Mouse (Mus musculus): ENCODE results near the gene Nit1. TPM values are rescaled to one million over a fixed set of nuclear protein-coding genes. Genes with fewer than 3 reads are reported as not detected.
A peak's percentile ranks its signal among the peaks of the same experiment; 100 is the strongest.

Nit1 gene
- polyA plus RNA-seq, 1 experiment from 2014 or later, result 43.5 TPM

- H3K27ac ChIP-seq, result no peak overlapping the region
- H3K4me3 ChIP-seq, result no peak overlapping the region
- H3K4me2 ChIP-seq (replicated peaks), result no peak overlapping the region
- peaks cover 20% of the 10 kb centered on the region for H3K4me1 ChIP-seq
- ATAC-seq (ENCODE audit: low FRiP score, low read depth), result no peak
- 56% methylated on average over 3 of the region's 3 CpGs for WGBS
- H3K36me3 ChIP-seq, result no peaks in the 10 kb centered on the region
- H3K9me3 ChIP-seq, result no peaks in the 10 kb centered on the region
- no peak overlapping the region for H3K9ac ChIP-seq
- peaks cover 51% of the 10 kb centered on the region for H3K27me3 ChIP-seq
Observed at GRCm38 (mm10) chr1:171372880-171373279, 27.4 kb upstream of the Nit1 start.

DNA sequence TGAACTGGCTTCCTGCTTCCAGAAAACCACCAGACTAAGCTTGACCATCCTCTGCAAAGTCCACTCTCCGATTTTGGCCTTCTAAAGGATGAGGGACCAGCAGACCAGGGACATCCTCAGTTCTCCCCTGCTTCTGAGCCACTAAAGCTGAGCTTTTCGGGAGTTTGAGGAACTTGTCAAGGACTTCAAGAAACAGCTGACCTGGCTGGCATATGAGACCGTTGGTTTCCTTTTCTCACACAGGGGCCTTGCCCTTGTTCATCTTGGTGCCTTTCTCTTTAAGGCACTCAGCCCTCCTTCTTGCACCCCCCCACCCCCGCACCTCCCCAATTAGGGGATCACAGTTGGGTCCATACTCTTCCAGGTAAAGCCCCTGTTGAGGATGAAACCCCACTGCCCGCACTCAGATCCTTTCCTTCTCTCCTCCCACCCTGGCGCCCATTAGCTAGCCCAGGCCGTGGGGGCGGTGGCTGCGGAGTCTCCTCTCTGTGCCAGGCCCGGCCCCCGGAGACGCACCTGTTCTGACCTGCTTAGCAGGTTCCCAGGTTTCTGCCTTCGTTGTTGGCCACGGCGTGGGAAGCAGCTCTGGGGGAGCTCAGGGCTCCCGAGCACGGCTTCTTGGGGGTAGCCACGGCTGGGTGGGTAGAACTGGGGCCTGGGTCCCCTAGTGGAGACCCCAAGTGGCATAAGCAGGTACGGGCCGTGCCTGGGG, 24.6 kb upstream of the Nit1 start, which contains the start of gene Nectin4:
Gene Nectin4 (plus strand): TSS at position 255 of the 712 bp plus-strand sequence.
- H3K4me3 ChIP-seq, result peak within 1 kb of the TSS; percentile 8
- peaks cover 14% of the 10 kb centered on the region for H3K4me1 ChIP-seq
- peak within 1 kb of the TSS; percentile 36 for H3K4me2 ChIP-seq (replicated peaks)
- ATAC-seq (ENCODE audit: low FRiP score, low read depth), result no peak
- H3K36me3 ChIP-seq, result no peaks in the 10 kb centered on the region
- no peak within 1 kb of the TSS for H3K9ac ChIP-seq
- H3K27ac ChIP-seq, result no peak within 1 kb of the TSS
- 36% methylated on average over 20 of the region's 20 CpGs for WGBS
- peaks cover 66% of the 10 kb centered on the region for H3K27me3 ChIP-seq
- no peaks in the 10 kb centered on the region for H3K9me3 ChIP-seq

DNA sequence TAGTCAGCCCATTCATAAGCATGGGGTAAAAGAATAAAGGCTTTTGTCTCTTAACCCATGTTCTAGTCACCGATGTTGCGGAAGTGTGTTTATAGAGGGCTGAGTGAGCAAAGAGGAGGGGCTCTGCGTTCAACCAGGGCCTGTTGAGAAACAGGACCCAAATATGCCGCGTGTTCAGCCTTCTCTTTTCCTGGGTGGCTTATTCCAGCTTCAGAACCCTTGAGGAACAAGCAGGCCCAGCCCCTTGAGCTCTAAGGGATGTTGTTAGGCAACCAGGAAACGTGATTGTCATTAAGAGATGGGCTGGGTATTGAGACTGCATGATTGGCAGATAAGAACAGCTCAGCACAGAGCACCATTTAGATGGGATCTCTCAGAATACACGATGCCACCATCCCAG, 20.5 kb upstream of the Nit1 start:
- Histone ChIP-seq H3K9ac (no peak overlapping the region), H3K27me3 (peaks cover 45% of the 10 kb centered on the region), H3K36me3 (no peaks in the 10 kb centered on the region), H3K27ac (no peak overlapping the region), H3K4me2 (replicated peaks) (no peak overlapping the region), H3K4me1 (peaks cover 13% of the 10 kb centered on the region), H3K9me3 (no peaks in the 10 kb centered on the region), H3K4me3 (no peak overlapping the region)
- ATAC-seq (ENCODE audit: low FRiP score, low read depth), result no peak
- WGBS, result 66% methylated on average over 7 of the region's 7 CpGs

GRCm38 (mm10) chr1:171361106-171362103, 16.0 kb upstream of the Nit1 start:
- Histone ChIP-seq H3K4me1 (peaks cover 22% of the 10 kb centered on the region), H3K27ac (peak overlapping the region; percentile 74), H3K4me3 (peak overlapping the region; percentile 56), H3K9me3 (peaks cover 5% of the 10 kb centered on the region), H3K27me3 (peaks cover 10% of the 10 kb centered on the region), H3K9ac (peak overlapping the region; percentile 78), H3K36me3 (peaks cover 32% of the 10 kb centered on the region), H3K4me2 (replicated peaks) (peak overlapping the region; percentile 84)
- 16% methylated on average over 16 of the region's 16 CpGs for WGBS
- peak; percentile 53; the same call in 1 of the 2 replicates for ATAC-seq (ENCODE audit: low FRiP score, low read depth)

DNA sequence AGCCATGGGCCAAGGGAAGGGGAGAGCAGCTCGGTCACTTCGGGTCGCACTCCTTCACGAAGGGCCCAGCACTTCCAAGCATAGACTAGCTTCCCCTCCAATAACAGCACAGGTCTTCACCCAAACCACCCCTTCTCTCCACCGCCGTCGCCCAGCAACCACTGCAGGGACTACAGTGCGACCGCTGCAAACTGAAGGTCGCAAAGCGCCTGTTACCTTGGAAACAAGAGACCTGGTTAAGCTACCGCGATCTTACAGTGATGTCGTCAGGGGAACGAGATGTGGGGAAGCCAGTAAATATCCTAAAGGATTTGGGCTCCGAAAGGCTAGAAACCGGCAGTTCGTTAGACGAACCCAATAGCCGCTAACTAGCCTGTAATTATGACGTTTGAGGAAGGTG, 15.2 kb upstream of the Nit1 start, which contains the start of gene Klhdc9:
Gene Klhdc9 (minus strand): TSS at position 143 of the 400 bp plus-strand sequence.
- peaks cover 5% of the 10 kb centered on the region; the same call in 1 of the 2 replicates for H3K27me3 ChIP-seq
- H3K4me2 ChIP-seq (replicated peaks), result peak within 1 kb of the TSS; percentile 84
- H3K36me3 ChIP-seq, result peaks cover 34% of the 10 kb centered on the region
- peak; percentile 94 for ATAC-seq (ENCODE audit: low FRiP score, low read depth)
- H3K4me1 ChIP-seq, result peaks cover 22% of the 10 kb centered on the region
- peaks cover 7% of the 10 kb centered on the region for H3K9me3 ChIP-seq
- H3K9ac ChIP-seq, result peak within 1 kb of the TSS; percentile 78
- WGBS, result under 1% methylated on average over 21 of the region's 21 CpGs
- peak within 1 kb of the TSS; percentile 56 for H3K4me3 ChIP-seq
- peak within 1 kb of the TSS; percentile 74 for H3K27ac ChIP-seq

GRCm38 (mm10) chr1:171360253-171360652, 14.8 kb upstream of the Nit1 start:
- Histone ChIP-seq H3K36me3 (peaks cover 34% of the 10 kb centered on the region), H3K4me1 (peaks cover 22% of the 10 kb centered on the region), H3K4me3 (peak overlapping the region; percentile 56), H3K27me3 (peaks cover 2% of the 10 kb centered on the region; the same call in 1 of the 2 replicates), H3K9ac (peak overlapping the region; percentile 78), H3K27ac (peak overlapping the region; percentile 74; the same call in 1 of the 2 replicates), H3K4me2 (replicated peaks) (peak overlapping the region; percentile 84), H3K9me3 (peaks cover 7% of the 10 kb centered on the region)
- ATAC-seq (ENCODE audit: low FRiP score, low read depth), result no peak; the same call in none of the 2 replicates
- 3% methylated on average over 24 of the region's 26 CpGs for WGBS

- Histone ChIP-seq H3K27ac (no peak overlapping the region), H3K4me3 (no peak overlapping the region), H3K27me3 (no peaks in the 10 kb centered on the region), H3K4me1 (peaks cover 22% of the 10 kb centered on the region), H3K9me3 (peaks cover 7% of the 10 kb centered on the region), H3K36me3 (peaks cover 34% of the 10 kb centered on the region), H3K4me2 (replicated peaks) (no peak overlapping the region), H3K9ac (no peak overlapping the region)
- ATAC-seq (ENCODE audit: low FRiP score, low read depth), result no peak
- 78% methylated on average over 4 of the region's 4 CpGs for WGBS
Observed at GRCm38 (mm10) chr1:171358421-171358820, 13.0 kb upstream of the Nit1 start.

DNA sequence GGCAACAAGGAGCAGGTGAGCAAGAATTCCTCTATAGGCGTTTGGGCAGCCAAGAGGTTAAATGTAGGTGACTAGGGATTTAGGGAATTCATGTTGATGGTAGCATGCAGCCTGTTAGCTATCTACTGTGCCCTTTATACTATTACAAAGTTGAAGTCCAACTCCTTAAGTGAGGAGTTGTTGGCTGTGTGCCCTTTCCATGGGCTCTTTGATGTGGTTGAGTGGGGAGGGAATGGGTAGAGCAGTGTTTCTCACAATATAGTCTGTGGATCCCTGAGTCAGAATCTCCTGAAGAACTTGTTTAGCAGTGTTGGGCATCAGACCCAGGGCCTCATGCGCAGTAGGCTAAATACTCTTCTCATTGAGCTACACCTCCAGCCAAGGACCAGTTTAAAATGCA, 11.4 kb upstream of the Nit1 start:
- Histone ChIP-seq H3K36me3 (peaks cover 34% of the 10 kb centered on the region), H3K9ac (no peak overlapping the region), H3K4me2 (replicated peaks) (no peak overlapping the region), H3K4me3 (no peak overlapping the region), H3K4me1 (peaks cover 16% of the 10 kb centered on the region), H3K9me3 (peaks cover 7% of the 10 kb centered on the region), H3K27ac (no peak overlapping the region), H3K27me3 (no peaks in the 10 kb centered on the region)
- WGBS, result 83% methylated on average over 2 of the region's 2 CpGs
- no peak for ATAC-seq (ENCODE audit: low FRiP score, low read depth)

DNA sequence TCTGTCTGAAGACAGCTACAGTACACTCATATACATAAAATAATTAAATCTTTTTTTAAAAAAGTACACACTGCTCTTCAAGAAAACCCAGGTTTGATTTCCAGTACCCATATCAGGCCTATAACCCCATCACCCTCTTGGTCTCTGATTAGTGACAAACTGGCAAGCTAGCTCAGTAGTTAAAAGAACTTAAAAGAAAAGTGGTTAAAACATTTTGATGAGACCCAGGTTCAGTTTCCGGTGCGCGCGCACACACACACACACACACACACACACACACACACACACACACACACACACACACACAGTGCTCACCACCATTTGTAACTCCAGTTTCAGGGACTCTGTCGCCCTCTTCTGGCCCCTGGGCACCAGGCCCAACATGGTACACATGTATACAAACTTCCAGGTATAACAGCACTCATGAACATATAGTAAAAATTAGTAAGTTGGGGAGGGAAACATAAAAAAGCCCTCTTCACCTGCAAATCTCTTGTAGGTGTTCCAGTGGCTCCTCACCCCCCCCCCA, 10.4 kb upstream of the Nit1 start:
- Histone ChIP-seq H3K4me1 (peaks cover 9% of the 10 kb centered on the region), H3K9ac (no peak overlapping the region), H3K36me3 (peaks cover 34% of the 10 kb centered on the region), H3K27me3 (no peaks in the 10 kb centered on the region), H3K4me2 (replicated peaks) (no peak overlapping the region), H3K27ac (no peak overlapping the region), H3K9me3 (peaks cover 7% of the 10 kb centered on the region), H3K4me3 (no peak overlapping the region)
- ATAC-seq (ENCODE audit: low FRiP score, low read depth), result no peak
- 75% methylated on average over 4 of the region's 5 CpGs for WGBS

DNA sequence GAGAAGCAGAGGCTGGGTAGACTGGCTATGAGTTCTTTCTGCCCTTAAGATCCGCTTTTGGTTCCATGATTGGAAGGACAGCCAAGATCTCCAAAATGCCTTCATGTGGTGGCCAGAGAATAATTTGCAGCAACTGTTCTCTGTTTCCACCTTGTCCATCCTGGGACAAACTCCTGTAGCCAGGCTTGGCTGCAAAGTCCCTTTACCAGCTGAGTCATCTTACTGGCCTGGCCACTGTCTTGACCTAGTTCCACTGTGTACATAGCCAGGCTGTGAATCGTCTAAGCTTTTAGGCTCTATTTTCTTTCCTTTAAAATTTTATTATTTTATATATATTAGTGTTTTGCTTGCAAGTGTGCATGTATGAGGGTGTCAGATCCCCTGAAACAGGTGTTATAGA, 3.8 kb upstream of the Nit1 start:
- WGBS, result 91% methylated on average over 2 of the region's 2 CpGs
- H3K9ac ChIP-seq, result 0 out of 2 replicates have a peak overlapping the region, but pooled peaks have one; percentile 3
- H3K4me1 ChIP-seq, result peaks cover 20% of the 10 kb centered on the region
- no peak overlapping the region for H3K27ac ChIP-seq
- ATAC-seq (ENCODE audit: low FRiP score, low read depth), result no peak
- no peak overlapping the region for H3K4me3 ChIP-seq
- H3K36me3 ChIP-seq, result peaks cover 6% of the 10 kb centered on the region; the same call in 1 of the 2 replicates
- H3K27me3 ChIP-seq, result no peaks in the 10 kb centered on the region
- peaks cover 6% of the 10 kb centered on the region for H3K9me3 ChIP-seq
- no peak overlapping the region for H3K4me2 ChIP-seq (replicated peaks)

DNA sequence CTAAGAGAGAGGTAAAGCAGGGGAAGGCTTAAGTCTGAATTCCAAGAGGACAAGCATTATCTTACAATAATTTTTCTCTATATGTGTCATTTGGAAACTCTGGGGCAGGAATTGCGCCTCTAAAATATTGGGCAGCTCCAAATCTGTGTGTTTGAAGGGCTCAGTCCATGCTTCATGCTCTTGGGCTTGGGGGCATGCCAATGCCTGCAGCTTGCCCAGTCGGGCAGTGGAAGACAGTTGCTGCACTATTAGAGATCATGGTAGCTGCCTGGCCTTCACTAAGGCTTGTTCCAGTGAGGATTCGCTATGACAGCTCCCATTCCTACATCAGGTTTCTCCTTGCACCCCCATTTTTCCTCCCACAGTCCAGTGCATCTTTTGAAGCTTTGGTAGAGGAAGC, 3.2 kb upstream of the Nit1 start:
- 92% methylated on average over 3 of the region's 3 CpGs for WGBS
- Histone ChIP-seq H3K9ac (0 out of 2 replicates have a peak overlapping the region, but pooled peaks have one; percentile 3), H3K9me3 (peaks cover 7% of the 10 kb centered on the region), H3K4me2 (replicated peaks) (no peak overlapping the region), H3K36me3 (peaks cover 7% of the 10 kb centered on the region), H3K27me3 (no peaks in the 10 kb centered on the region), H3K4me1 (peaks cover 22% of the 10 kb centered on the region), H3K4me3 (no peak overlapping the region), H3K27ac (no peak overlapping the region)
- no peak for ATAC-seq (ENCODE audit: low FRiP score, low read depth)
